Mouse (Mus musculus) mouse embryonic stem cell (cell line): Measurements from ENCODE around the gene Il27.

ENCODE experiments used
- in situ Hi-C, 2 experiments: fragments of 300-500 bp; cut with MboI; formaldehyde crosslinking; loops; 1 replicate in 1 of 2; 3 replicates in 1 of 2; pipeline ENCODE4 v1.14.3; 2019 to 2020; ENCODE audit warnings: low sequenced_read_pairs in 2 of 2, low pct_unique_long_range_greater_than_20kb in 1 of 2, mixed read lengths in 1 of 2; ENCODE audit not compliant: unreplicated experiment in 1 of 2

Gene Il27

GRCm38 (mm10) chr7:126566094-126566765, 28.5 kb downstream of the Il27 start, which contains the start of gene Eif3c:
Gene Eif3c, minus strand, starts transcription at chr7:126566411.
- in situ Hi-C loops, result no loop called here

- in situ Hi-C loops, result no loop called here
Measured at GRCm38 (mm10) chr7:126565693-126566092, 29.0 kb downstream of the Il27 start.

GRCm38 (mm10) chr7:126556635-126557034, 38.1 kb downstream of the Il27 start:
- in situ Hi-C loops, result loop anchor here in 1 of 2 experiments (5.0 kb wide), 1 partner anchor 59 kb away; no protein-coding TSS in a partner anchor

- in situ Hi-C loops, result loop anchor here in 1 of 2 experiments (5.0 kb wide), 1 partner anchor 57 kb away; no protein-coding TSS in a partner anchor
Measured at GRCm38 (mm10) chr7:126554796-126555195, 39.9 kb downstream of the Il27 start.

GRCm38 (mm10) chr7:126545631-126546030, 49.1 kb downstream of the Il27 start:
- in situ Hi-C loops, result loop anchor here in 1 of 2 experiments (5.0 kb wide), 1 partner anchor 48 kb away; no protein-coding TSS in a partner anchor

- in situ Hi-C loops, result no loop called here
Measured at GRCm38 (mm10) chr7:126541661-126542060, 53.1 kb downstream of the Il27 start.
